Mouse (Mus musculus) midbrain, embryonic 12.5 days (tissue): ENCODE measurements around the gene Rbm47. TPM values are rescaled to one million over a fixed set of nuclear protein-coding genes. Genes with fewer than 3 reads are reported as not detected.

Experiments used
- ATAC-seq: fragments of 200-750 bp; cut with Nextera tagmentation; 2 replicates; pipeline ENCODE4 v1.8.0; 2017; ENCODE audit warnings: low read depth, moderate TSS enrichment, moderate library complexity; ENCODE audit not compliant: low FRiP score
- H3K27ac ChIP-seq: fragments of 300-500 bp; sonication (generic); replicated peaks from 2 replicates; pipeline ENCODE4 v1.5.1; 2016; ENCODE audit warnings: mild to moderate bottlenecking
- H3K27me3 ChIP-seq: fragments of 300-500 bp; sonication (generic); 2 replicates; pipeline ENCODE4 v1.6.1; 2016; ENCODE audit warnings: mild to moderate bottlenecking
- H3K36me3 ChIP-seq: fragments of 300-500 bp; sonication (generic); 2 replicates; pipeline ENCODE4 v1.6.1; 2016
- H3K4me1 ChIP-seq: fragments of 300-500 bp; sonication (generic); 2 replicates; pipeline ENCODE4 v1.6.1; 2016
- H3K4me2 ChIP-seq: fragments of 300-500 bp; sonication (generic); replicated peaks from 2 replicates; pipeline ENCODE4 v1.6.1; 2016; ENCODE audit warnings: mild to moderate bottlenecking, moderate library complexity
- H3K4me3 ChIP-seq: fragments of 300-500 bp; sonication (generic); 2 replicates; pipeline ENCODE4 v1.5.1; 2016; ENCODE audit warnings: mild to moderate bottlenecking
- H3K9ac ChIP-seq: fragments of 300-500 bp; sonication (generic); replicated peaks from 2 replicates; pipeline ENCODE4 v1.6.1; 2016; ENCODE audit warnings: mild to moderate bottlenecking, moderate library complexity
- H3K9me3 ChIP-seq: fragments of 300-500 bp; sonication (generic); 2 replicates; pipeline ENCODE4 v1.6.1; 2016; ENCODE audit warnings: mild to moderate bottlenecking
- WGBS: fragments of 180-500 bp; shearing (Covaris S2); methylation state at CpG from one replicate; pipeline ENCODE4 v1.1.7; 2016; 5-methylcytosine and 5-hydroxymethylcytosine counted together
- polyA plus RNA-seq: library from polyadenylated mRNA; unstranded; fragments of >200 nt; fragmentation: Nextera tagmentation; extraction: Ambion mirVana; gene quantifications from 2 replicates; pipeline ENCODE4 v1.2.1, GENCODE M21; 2016

Rbm47 gene
- polyA plus RNA-seq, 1 experiment from 2014 or later: 2.6 TPM

GRCm38 (mm10) chr5:66068068-66068920 is 104.6 kb downstream of the Rbm47 start:
- whole genome bisulfite sequencing: 86% methylated on average over 12 of the region's 12 CpGs
- no peak for ATAC-seq
- Histone ChIP-seq H3K4me3 (no peak overlapping the region), H3K4me1 (peaks cover 12% of the 10 kb centered on the region), H3K27me3 (peaks cover 8% of the 10 kb centered on the region), H3K27ac (no peak overlapping the region), H3K9me3 (no peaks in the 10 kb centered on the region), H3K4me2 (no peak overlapping the region), H3K36me3 (no peaks in the 10 kb centered on the region), H3K9ac (no peak overlapping the region)

DNA sequence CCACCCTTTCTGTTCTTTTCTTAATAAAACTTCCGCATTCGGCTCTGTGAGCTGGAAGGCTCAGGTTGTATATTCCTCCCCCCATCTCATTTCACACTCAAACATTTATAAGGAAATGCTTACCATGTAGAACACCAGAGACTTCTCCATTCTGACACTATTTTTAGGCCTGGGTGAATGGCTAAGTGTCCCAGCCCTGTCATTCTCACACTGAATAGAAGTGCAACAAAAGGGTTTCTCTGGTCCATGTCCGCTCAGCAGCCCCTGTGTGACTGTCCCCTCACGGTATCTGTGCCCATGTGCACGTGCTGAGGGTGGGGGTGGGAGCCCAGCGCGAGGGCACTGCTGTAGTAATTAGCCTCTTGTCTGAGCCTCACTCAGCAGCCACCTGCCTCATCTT is 105.7 kb downstream of the Rbm47 start:
- Histone ChIP-seq H3K4me1 (peaks cover 12% of the 10 kb centered on the region), H3K4me2 (no peak overlapping the region), H3K4me3 (no peak overlapping the region), H3K36me3 (no peaks in the 10 kb centered on the region), H3K27me3 (peaks cover 8% of the 10 kb centered on the region), H3K27ac (no peak overlapping the region), H3K9ac (no peak overlapping the region), H3K9me3 (no peaks in the 10 kb centered on the region)
- ATAC-seq: no peak
- 57% methylated on average over 7 of the region's 7 CpGs for WGBS

- Histone ChIP-seq H3K27me3 (0 out of 2 replicates have a peak, but pooled peaks cover under 1% of the 10 kb centered on the region), H3K4me3 (no peak overlapping the region), H3K4me2 (no peak overlapping the region), H3K9ac (no peak overlapping the region), H3K4me1 (0 out of 2 replicates have a peak, but pooled peaks cover 4% of the 10 kb centered on the region), H3K9me3 (no peaks in the 10 kb centered on the region), H3K36me3 (no peaks in the 10 kb centered on the region), H3K27ac (no peak overlapping the region)
- 76% methylated on average over 3 of the region's 3 CpGs for WGBS
- no peak for ATAC-seq
Observed at GRCm38 (mm10) chr5:66062930-66063220, 110.0 kb downstream of the Rbm47 start.

DNA sequence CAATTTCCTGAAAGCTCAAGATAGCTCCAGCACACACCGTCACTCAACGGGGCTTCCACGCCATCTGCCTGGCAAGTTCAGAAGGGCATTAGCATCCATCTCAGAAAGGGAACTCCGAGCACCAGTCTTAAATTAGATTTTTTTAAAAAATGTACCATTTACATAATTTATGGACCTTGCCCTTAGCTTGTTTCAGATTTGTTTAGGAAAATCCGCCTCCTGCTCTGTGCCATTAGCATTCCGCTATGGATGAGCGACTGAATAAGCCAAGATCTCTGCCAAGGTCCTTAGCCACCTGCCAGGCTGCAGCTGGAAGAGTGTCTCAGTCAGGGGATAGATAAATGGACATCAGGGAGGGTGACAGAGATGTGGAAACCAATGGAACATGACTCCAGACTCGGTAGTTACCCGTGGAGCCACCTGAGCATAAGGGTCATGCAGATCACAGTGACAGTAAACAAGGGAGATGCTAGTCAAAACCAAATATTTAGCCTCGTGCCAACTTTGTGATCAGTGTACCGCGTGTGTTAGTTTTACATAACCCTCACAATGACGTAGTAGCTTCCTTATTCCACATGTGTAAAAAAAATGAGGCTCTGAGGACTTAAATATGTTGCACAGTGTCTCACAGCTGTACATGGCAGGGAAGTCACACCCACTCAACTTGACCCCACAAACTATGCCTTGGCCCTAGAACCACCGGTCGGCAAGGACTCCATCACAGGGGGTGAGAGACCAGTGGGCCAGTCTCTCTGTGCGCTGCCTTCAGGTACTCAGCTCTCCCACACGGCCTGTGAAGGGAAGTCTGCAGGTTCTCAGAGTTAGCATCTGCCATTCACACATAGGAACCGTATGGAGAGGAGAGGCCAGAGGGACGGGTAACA is 110.6 kb downstream of the Rbm47 start:
- H3K4me2 ChIP-seq: no peak overlapping the region
- H3K9me3 ChIP-seq: no peaks in the 10 kb centered on the region
- no peak overlapping the region for H3K9ac ChIP-seq
- 81% methylated on average over 19 of the region's 19 CpGs for WGBS
- no peak overlapping the region; the same call in 1 of the 2 replicates for H3K27ac ChIP-seq
- 0 out of 2 replicates have a peak, but pooled peaks cover 1% of the 10 kb centered on the region for H3K4me1 ChIP-seq
- no peak overlapping the region for H3K4me3 ChIP-seq
- no peak for ATAC-seq
- H3K27me3 ChIP-seq: no peaks in the 10 kb centered on the region
- H3K36me3 ChIP-seq: no peaks in the 10 kb centered on the region

DNA sequence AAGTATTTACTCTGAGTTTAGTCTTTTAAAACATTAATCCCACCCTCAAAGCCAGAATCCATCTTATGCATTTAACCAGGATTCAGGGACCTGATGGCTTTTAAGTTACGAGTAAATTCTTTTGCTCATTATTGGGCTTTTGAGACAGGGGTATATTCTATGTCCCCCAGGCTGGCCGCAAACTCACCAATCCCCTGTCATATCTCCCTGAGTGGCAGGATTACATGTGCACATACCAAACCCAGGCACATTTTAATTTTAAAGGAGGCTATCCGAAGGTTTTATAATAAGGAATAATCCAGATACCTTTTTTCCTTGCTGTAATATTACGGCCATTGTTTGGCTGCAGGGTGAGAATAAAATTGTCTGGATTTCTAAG is 111.3 kb downstream of the Rbm47 start:
- H3K4me1 ChIP-seq: no peaks in the 10 kb centered on the region
- H3K27me3 ChIP-seq: no peaks in the 10 kb centered on the region
- no peaks in the 10 kb centered on the region for H3K9me3 ChIP-seq
- H3K9ac ChIP-seq: no peak overlapping the region
- no peak for ATAC-seq
- H3K36me3 ChIP-seq: no peaks in the 10 kb centered on the region
- H3K4me2 ChIP-seq: no peak overlapping the region
- WGBS: 77% methylated on average over 4 of the region's 4 CpGs
- no peak overlapping the region for H3K4me3 ChIP-seq
- no peak overlapping the region for H3K27ac ChIP-seq

GRCm38 (mm10) chr5:66058844-66059243 is 114.1 kb downstream of the Rbm47 start:
- 94% methylated on average over 5 of the region's 5 CpGs for WGBS
- no peaks in the 10 kb centered on the region for H3K9me3 ChIP-seq
- no peak for ATAC-seq

DNA sequence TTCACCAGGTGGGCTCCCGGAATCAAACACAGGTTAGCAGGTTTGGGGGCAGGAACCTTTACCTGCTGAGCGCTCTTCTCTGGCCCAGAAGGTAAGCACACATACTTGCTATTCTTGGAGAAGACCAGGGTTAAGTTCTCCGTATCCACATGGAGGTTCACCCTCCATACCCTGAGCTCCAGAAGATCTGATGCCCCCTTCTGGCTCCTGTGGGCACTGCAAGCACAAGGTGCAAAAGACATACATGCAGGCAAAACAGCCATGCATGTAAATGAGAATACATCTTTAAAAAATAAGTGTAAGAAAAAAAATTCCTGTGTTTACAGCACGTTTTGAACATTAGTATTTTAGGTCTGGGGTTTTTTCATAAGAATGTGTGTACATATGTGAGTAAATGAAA is 116.2 kb downstream of the Rbm47 start:
- 84% methylated on average over 4 of the region's 4 CpGs for WGBS
- no peak overlapping the region for H3K4me3 ChIP-seq
- H3K9ac ChIP-seq: no peak overlapping the region
- H3K36me3 ChIP-seq: no peaks in the 10 kb centered on the region
- H3K27ac ChIP-seq: no peak overlapping the region
- H3K27me3 ChIP-seq: no peaks in the 10 kb centered on the region
- ATAC-seq: no peak
- no peaks in the 10 kb centered on the region for H3K4me1 ChIP-seq
- H3K9me3 ChIP-seq: no peaks in the 10 kb centered on the region
- H3K4me2 ChIP-seq: no peak overlapping the region

More at GRCm38 (mm10) chr5:66058844-66059243, 114.1 kb downstream of the Rbm47 start:
- H3K4me3 ChIP-seq: no peak overlapping the region
- no peak overlapping the region for H3K9ac ChIP-seq
- no peak overlapping the region for H3K27ac ChIP-seq
- H3K36me3 ChIP-seq: no peaks in the 10 kb centered on the region
- H3K4me2 ChIP-seq: no peak overlapping the region
- no peaks in the 10 kb centered on the region for H3K4me1 ChIP-seq
- no peaks in the 10 kb centered on the region for H3K27me3 ChIP-seq

- Histone ChIP-seq H3K9ac (no peak overlapping the region), H3K4me1 (no peaks in the 10 kb centered on the region), H3K4me2 (no peak overlapping the region), H3K27ac (no peak overlapping the region), H3K27me3 (no peaks in the 10 kb centered on the region), H3K9me3 (no peaks in the 10 kb centered on the region), H3K36me3 (no peaks in the 10 kb centered on the region), H3K4me3 (no peak overlapping the region)
- 64% methylated on average over 9 of the region's 9 CpGs for WGBS
- no peak for ATAC-seq
Observed at GRCm38 (mm10) chr5:66054394-66054793, 118.5 kb downstream of the Rbm47 start.

DNA sequence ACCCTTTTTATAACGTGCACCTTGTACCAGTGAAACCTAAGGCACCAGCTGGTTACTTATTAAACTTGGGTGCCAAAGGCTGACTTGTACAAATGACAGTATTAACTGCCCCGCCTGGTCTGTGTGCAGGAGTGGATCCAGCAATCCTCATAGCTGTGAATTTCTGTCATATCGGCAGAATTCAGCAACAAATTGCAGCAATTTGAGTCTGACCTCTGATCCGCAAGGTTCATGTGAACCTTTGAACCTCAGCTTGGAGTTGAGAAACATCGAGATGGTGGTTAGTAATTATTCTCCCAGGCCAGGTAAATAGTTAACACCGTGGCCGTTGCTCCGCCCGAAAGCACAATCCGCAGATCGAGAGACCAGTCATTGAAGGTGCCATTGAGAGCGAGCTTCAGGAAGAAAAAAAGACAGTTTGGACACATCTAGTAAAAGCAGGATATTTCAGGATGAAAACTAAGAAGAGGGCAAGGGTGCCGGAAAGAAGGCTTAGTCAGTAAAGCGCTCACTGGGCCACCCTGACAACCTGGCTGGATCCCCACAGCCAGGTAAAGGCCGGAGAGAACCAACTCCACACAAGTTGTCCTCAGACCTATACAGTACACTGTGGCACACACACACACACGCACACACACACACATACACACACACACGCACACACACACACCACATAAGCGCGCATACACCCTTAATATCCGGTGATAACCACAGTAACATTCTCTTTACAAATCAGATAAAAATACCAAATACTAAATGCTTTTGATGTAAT is 120.0 kb downstream of the Rbm47 start:
- Histone ChIP-seq H3K9ac (no peak overlapping the region), H3K36me3 (no peaks in the 10 kb centered on the region), H3K27me3 (no peaks in the 10 kb centered on the region), H3K4me2 (no peak overlapping the region), H3K27ac (no peak overlapping the region), H3K4me3 (no peak overlapping the region), H3K9me3 (no peaks in the 10 kb centered on the region), H3K4me1 (no peaks in the 10 kb centered on the region)
- no peak for ATAC-seq
- 91% methylated on average over 20 of the region's 20 CpGs for WGBS

DNA sequence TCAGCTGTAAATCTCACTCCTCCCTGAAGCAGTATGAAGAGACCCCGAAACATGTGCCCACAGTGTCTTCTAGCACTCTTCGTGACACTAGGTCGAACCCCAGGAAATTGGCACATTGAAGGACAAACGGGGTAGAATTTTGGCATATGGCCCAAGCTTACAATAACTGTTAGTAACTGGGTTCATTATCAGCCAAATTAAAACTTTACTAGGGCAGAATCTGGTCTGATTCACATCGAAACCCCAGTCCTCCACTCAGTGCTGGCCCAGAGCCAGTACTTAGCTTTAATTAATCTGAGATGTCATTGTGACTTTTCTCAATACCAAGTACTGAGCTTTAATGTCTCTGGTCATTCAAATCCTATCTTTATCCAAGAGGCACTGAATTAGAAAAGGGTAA is 122.1 kb downstream of the Rbm47 start:
- no peak for ATAC-seq
- Histone ChIP-seq H3K27ac (no peak overlapping the region), H3K9me3 (no peaks in the 10 kb centered on the region), H3K9ac (no peak overlapping the region), H3K4me1 (no peaks in the 10 kb centered on the region), H3K4me3 (no peak overlapping the region), H3K27me3 (no peaks in the 10 kb centered on the region), H3K4me2 (no peak overlapping the region), H3K36me3 (no peaks in the 10 kb centered on the region)
- WGBS: 87% methylated on average over 5 of the region's 5 CpGs

DNA sequence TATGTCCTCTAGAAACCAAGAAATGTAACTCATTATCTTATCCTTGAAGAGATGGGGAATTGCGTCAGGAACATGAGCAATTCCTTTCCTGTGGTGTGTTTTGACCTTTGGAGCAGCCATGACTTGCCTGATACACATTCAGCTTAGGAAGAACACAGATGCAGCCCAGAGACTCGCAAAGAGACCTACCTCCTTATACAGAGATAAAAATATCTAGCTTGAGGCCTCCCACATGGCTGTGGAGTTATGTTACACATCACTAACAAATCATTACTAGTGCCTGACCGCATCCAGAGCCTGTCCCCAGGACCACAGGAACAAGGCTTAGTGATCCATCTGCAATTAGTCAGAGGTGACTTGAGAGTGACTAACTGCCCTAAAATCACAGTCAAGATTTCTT is 126.6 kb downstream of the Rbm47 start:
- 91% methylated on average over 3 of the region's 3 CpGs for WGBS
- no peak overlapping the region for H3K27ac ChIP-seq
- no peak overlapping the region for H3K9ac ChIP-seq
- no peaks in the 10 kb centered on the region for H3K9me3 ChIP-seq
- H3K4me1 ChIP-seq: no peaks in the 10 kb centered on the region
- no peak for ATAC-seq
- H3K27me3 ChIP-seq: no peaks in the 10 kb centered on the region
- H3K4me2 ChIP-seq: no peak overlapping the region
- H3K4me3 ChIP-seq: no peak overlapping the region
- no peaks in the 10 kb centered on the region for H3K36me3 ChIP-seq

DNA sequence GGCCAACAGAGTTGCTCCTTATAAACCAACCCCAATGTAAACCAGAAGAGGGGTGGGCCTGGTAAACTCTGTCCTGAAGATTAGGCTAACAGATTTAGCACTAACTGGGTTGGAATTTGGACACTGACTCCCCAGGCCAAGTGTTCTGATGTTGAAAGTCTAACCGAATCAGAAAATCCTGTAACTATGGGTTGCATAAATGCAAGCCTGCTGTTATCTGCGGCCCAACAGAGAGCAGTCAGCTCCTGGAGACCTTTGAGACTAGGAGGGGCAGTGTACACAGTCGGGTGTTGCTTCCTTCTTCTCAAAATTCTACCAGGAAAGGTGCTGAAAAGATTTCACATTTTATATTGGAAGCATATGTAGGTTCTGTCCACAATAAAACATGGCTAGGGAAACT is 129.0 kb downstream of the Rbm47 start:
- Histone ChIP-seq H3K27me3 (no peaks in the 10 kb centered on the region), H3K36me3 (no peaks in the 10 kb centered on the region), H3K9me3 (no peaks in the 10 kb centered on the region), H3K4me1 (no peaks in the 10 kb centered on the region), H3K4me2 (no peak overlapping the region), H3K9ac (no peak overlapping the region), H3K4me3 (no peak overlapping the region), H3K27ac (no peak overlapping the region)
- 80% methylated on average over 3 of the region's 3 CpGs for WGBS
- no peak for ATAC-seq
